Mouse (Mus musculus): ENCODE data around the gene Foxo3.

DNA sequence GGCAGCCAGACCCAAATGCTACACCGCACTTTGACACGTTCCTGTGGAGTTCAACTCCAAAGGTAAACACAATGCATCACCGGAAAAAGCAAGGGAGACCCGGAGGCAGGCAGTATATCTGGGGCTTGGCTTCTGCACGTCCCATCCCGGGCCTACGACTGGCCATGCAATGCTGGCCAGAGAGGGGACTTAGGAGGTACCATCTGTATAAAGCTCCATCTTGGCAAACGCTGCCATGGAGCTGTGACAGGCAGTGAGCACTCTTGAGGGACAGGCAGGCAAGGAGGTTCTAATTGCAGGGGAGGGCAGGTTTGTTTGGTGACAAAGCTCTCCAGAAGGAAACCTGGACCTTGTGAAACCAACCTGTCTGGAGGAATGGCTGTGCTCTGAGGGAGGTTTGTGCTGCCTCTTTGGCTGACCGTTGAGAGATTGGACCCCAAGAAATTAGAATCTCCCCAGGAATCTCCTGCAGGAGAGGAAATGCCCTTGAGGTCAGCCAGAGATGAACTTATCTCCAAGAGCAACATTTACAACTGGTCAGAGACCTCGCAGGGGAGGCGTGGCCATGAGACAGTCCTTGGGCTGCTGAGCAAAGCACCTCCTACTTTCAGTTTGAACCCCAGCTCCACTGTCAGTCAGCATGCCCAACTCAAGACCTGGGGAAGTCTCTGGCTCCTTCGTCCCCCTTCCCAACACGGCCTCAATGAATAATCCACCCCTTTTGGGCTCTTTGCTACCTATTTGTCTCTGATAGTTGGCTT lies 86.7 kb downstream of the Foxo3 start:
- TF ChIP-seq CTCF (IDR thresholded peaks at IDR 0.05; ENCODE audit: low read depth, low read length) = no peak
- TF ChIP-seq POLR2A (IDR thresholded peaks at IDR 0.05; ENCODE audit: extremely low read depth, insufficient read depth, low read length) = no peak

Data from liver, adult 2 months (tissue).